Mouse (Mus musculus) A20 (cell line): ENCODE results near the gene Sp100.
A peak's percentile ranks its signal among the peaks of the same experiment; 100 is the strongest.

Experiments used
- DNase-seq: peaks from one replicate; pipeline ENCODE4 v3.0.0-alpha.2; 2011; ENCODE audit warnings: low read depth, low spot score

Sp100 gene

GRCm38 (mm10) chr1:85746511-85746910, 96.7 kb downstream of the Sp100 start:
- no peak for DNase-seq

- DNase-seq = no peak
Observed at GRCm38 (mm10) chr1:85749829-85750228, 100.0 kb downstream of the Sp100 start.

DNA sequence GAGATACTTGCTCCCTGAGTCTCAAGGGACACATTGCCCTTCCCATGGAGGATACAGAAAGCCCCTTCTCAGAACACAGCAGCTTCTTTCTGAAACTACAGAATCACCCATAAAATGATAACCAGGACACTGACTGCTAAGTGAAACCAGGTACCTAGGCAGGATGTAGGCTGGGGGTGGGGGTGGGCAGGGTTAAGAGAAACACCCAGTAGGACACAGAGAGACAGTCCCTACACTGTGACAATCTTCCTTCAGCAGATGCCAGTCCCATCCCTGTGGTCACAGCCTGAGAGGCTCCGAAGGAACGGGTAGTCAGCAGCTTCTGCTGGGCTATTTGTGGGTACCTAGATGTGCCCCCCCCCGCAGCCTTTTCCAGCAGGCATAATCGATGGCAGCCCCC, 100.9 kb downstream of the Sp100 start:
- no peak for DNase-seq

GRCm38 (mm10) chr1:85751494-85751893, 101.7 kb downstream of the Sp100 start:
- no peak for DNase-seq

- no peak for DNase-seq
Observed at GRCm38 (mm10) chr1:85751932-85752680, 102.3 kb downstream of the Sp100 start.

DNA sequence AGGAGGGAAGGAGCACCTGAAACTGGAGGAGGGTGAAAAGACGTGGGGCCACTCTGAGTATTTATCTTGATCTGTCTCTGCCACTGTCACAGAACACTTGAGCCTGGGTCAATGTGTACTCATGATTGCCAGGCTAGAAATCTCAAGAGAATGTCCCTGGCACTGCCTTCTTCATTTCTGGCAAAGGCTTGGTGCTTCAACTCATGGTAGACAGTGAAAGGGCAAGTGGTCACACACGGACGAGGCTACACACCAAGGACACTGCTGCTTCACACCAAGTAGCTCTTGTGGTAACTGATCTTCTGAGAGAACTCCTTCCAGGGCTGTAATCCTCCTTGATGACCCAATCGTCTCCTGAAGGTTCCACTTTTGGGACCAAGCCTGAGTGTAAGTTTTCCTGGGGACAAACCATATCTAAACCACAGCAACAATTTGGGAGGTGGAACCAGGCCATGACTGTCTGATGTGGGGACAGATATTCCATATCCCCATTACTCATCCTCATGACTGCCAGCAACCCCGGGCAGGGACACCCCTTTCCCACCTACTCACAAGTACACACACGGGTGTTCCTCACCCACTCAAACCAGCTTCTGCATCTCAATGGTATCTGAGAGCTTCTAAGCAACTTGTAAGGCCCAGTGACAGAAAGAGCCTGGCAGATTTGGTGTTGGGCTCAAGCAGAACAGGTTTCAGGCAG, 107.9 kb downstream of the Sp100 start:
- DNase-seq = no peak

GRCm38 (mm10) chr1:85758231-85758968, 108.6 kb downstream of the Sp100 start:
- peak; percentile 63 for DNase-seq

GRCm38 (mm10) chr1:85758969-85759293, 109.1 kb downstream of the Sp100 start:
- DNase-seq = no peak
